Mouse (Mus musculus) lung, postnatal 25 days (tissue): ENCODE measurements around the gene Olfr365.

Experiments
- DNase-seq: peaks from one replicate; pipeline ENCODE4 v3.0.0; 2022; ENCODE audit warnings: low spot score

The Olfr365 gene

GRCm38 (mm10) chr2:37187898-37188297 lies at the start of gene Olfr365:
TSS of gene Olfr365 (plus strand) at chr2:37188198.
- DNase-seq: no peak

GRCm38 (mm10) chr2:37139022-37139421 lies 49.0 kb upstream of the Olfr365 start, which contains the start of gene Olfr364-ps1:
TSS of gene Olfr364-ps1 (plus strand) at chr2:37139322.
- no peak for DNase-seq

GRCm38 (mm10) chr2:37211274-37211673 lies 23.3 kb downstream of the Olfr365 start, which contains the start of gene Olfr366:
TSS of gene Olfr366 (plus strand) at chr2:37211574.
- DNase-seq: no peak
